8 mouse cellular contexts compared by ENCODE assay signal in the genomic region with DNA sequence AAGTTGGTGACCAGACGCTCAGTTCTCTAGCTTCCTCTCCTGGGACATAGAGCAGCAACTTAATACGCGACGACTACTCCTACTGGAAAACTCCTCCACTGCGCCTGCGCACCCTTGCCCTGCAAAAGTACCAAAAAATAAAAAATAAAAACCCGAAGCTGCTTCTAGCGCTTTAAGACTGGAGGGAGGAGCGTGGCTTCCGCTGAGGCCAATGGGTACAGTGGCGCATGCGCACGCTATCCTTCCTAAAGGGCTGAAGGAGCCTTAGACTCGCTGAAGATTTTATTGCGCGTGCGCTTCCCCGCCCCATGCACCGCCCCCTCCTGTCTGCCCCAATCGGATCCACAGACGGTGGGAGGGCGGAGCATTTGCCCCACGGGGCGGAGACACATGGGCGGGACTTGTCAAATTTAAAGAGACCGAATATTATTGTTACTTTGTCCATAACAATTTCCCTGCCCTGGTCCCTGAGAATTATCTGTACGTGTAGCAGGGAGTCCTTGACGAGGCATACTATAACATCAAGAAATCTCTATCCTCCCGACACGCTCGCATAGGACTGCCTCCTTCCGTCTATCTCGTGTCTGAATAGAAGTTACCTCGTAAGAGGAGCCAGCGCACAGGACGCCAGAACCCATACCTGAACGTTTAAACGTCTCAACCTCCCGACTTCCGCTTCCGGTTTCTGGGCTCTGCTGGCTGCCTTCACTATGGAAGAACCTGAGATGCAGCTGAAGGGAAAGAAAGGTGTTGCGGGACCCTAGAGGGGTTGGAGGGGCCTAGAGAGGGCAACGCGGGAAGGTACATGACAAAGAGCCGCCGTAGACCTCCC. TPM values are rescaled to one million over a fixed set of nuclear protein-coding genes. Genes with fewer than 3 reads are reported as not detected.
A peak's percentile ranks its signal among the peaks of the same experiment; 100 is the strongest.
DNase-seq lines count a peak whose midpoint lies in the region; ATAC-seq and TF ChIP-seq lines count a peak whose summit lies in the region.

A gene (minus strand): TSS at position 129 of the 832 bp plus-strand sequence.
A gene (plus strand): TSS at position 474 of the 832 bp plus-strand sequence.
A gene (plus strand): TSS at position 686 of the 832 bp plus-strand sequence.

- intact Hi-C loops in gastrocnemius, adult 2 months (cut with DNase I): loop anchor here (2.0 kb wide), 1 partner anchor 34 kb away; a partner anchor contains a TSS
- intact Hi-C loops in left cerebral cortex, adult 2 months (cut with DNase I): no loop called here

- DNase-seq in ZHBTc4 (ENCODE audit: low read depth, low spot score): peak; percentile 99
- DNase-seq in gastrocnemius, adult 2 months: peak; percentile 100
- DNase-seq in hindbrain, postnatal 0 days (ENCODE audit: low spot score): peak; percentile 100
- peak; percentile 95 to 98 for DNase-seq in left cerebral cortex, adult 2 months (ENCODE audit: extremely low spot score in 1 of 2, low spot score in 2 of 2)
- DNase-seq in right cerebral cortex, adult 2 months (ENCODE audit: low spot score in 2 of 2): peak; percentile 97 to 99
- peak; percentile 99 for DNase-seq in urinary bladder, postnatal 14 days (ENCODE audit: low spot score)

- peak; percentile 95 for ATAC-seq in common myeloid progenitor, adult 5-6 weeks (replicated peaks; ENCODE audit: low read depth, poor library complexity, severe bottlenecking)
- peak; percentile 99 for ATAC-seq in hindbrain, postnatal 0 days
- ATAC-seq in megakaryocyte, adult 5-6 weeks (ENCODE audit: poor library complexity, severe bottlenecking): peak; percentile 96

- H3K27me3 ChIP-seq in hindbrain, postnatal 0 days (ENCODE audit: insufficient read depth, low read length): no peaks in the 10 kb centered on the region

- H3K4me1 ChIP-seq in hindbrain, postnatal 0 days (ENCODE audit: insufficient read depth, low read length): peaks cover 16% of the 10 kb centered on the region

- H3K9me3 ChIP-seq in hindbrain, postnatal 0 days (ENCODE audit: low read length): no peaks in the 10 kb centered on the region

- peaks cover 20% of the 10 kb centered on the region for H3K36me3 ChIP-seq in hindbrain, postnatal 0 days (ENCODE audit: insufficient read depth, low read length)

- peak within 1 kb of the TSS; percentile 55 for H3K9ac ChIP-seq in hindbrain, postnatal 0 days (replicated peaks; ENCODE audit: low read length)

- no peak for TF ChIP-seq CTCF in gastrocnemius, adult 2 months (IDR thresholded peaks at IDR 0.05)
- TF ChIP-seq CTCF in hindbrain, postnatal 0 days (IDR thresholded peaks at IDR 0.05; ENCODE audit: low read depth): no peak
- TF ChIP-seq CTCF in left cerebral cortex, adult 2 months (IDR thresholded peaks at IDR 0.05): no peak; the same call in 1 of the 2 replicates

- WGBS in hindbrain, postnatal 0 days: under 1% methylated on average over 46 of the region's 46 CpGs

- peak within 1 kb of the TSS; percentile 94 for H3K27ac ChIP-seq in gastrocnemius, adult 2 months
- peak within 1 kb of the TSS; percentile 80 for H3K27ac ChIP-seq in hindbrain, postnatal 0 days
- peak within 1 kb of the TSS; percentile 89 for H3K27ac ChIP-seq in left cerebral cortex, adult 2 months

- peak within 1 kb of the TSS; percentile 94 for H3K4me3 ChIP-seq in gastrocnemius, adult 2 months
- peak within 1 kb of the TSS; percentile 54 for H3K4me3 ChIP-seq in hindbrain, postnatal 0 days (ENCODE audit: low read length)
- H3K4me3 ChIP-seq in left cerebral cortex, adult 2 months: peak within 1 kb of the TSS; percentile 82

- H3K4me2 ChIP-seq in hindbrain, postnatal 0 days (ENCODE audit: low read depth, low read length): peak within 1 kb of the TSS; percentile 83

RNA-seq across cellular contexts. Expression of the first gene that starts in this region (rescaled TPM):
- total RNA-seq in common myeloid progenitor, adult 5-6 weeks (2017): 5.5 and 16.5 TPM in 2 replicates
- total RNA-seq in gastrocnemius, adult 2 months (2021): 10 to 100 TPM in 1 of 2 experiments, 1 to 10 TPM in 1; 7.5 to 10.7 TPM
- total RNA-seq in hindbrain, postnatal 0 days (2014; rRNA removed): 13.8 and 20.5 TPM in 2 replicates
- 8.4 and 9.7 TPM in 2 replicates for polyA plus RNA-seq in hindbrain, postnatal 0 days (2015; fragmentation: Nextera tagmentation; extraction: Ambion mirVana)
- 10 to 100 TPM; 13.1 to 14.2 TPM for total RNA-seq in left cerebral cortex, adult 2 months (2021)
- 13.6 and 16.3 TPM in 2 replicates for total RNA-seq in megakaryocyte, adult 5-6 weeks (2015)
- total RNA-seq in megakaryocyte, adult 5-6 weeks (2017): 12.5 and 14.5 TPM in 2 replicates

RNA-seq across cellular contexts. Expression of the second gene that starts in this region (rescaled TPM):
- 37.0 and 39.2 TPM in 2 replicates for total RNA-seq in common myeloid progenitor, adult 5-6 weeks (2017)
- total RNA-seq in gastrocnemius, adult 2 months (2021): 10 to 100 TPM; 11.6 to 14.8 TPM
- total RNA-seq in hindbrain, postnatal 0 days (2014; rRNA removed): 71.4 and 74.0 TPM in 2 replicates
- 47.5 and 55.0 TPM in 2 replicates for polyA plus RNA-seq in hindbrain, postnatal 0 days (2015; fragmentation: Nextera tagmentation; extraction: Ambion mirVana)
- 10 to 100 TPM; 46.6 to 47.9 TPM for total RNA-seq in left cerebral cortex, adult 2 months (2021)
- 35.3 and 51.3 TPM in 2 replicates for total RNA-seq in megakaryocyte, adult 5-6 weeks (2015)
- 32.2 and 35.8 TPM in 2 replicates for total RNA-seq in megakaryocyte, adult 5-6 weeks (2017)

RNA-seq across cellular contexts. Expression of the third gene that starts in this region (rescaled TPM):
- not detected in 2 replicates for total RNA-seq in common myeloid progenitor, adult 5-6 weeks (2017)
- total RNA-seq in gastrocnemius, adult 2 months (2021): under 1 TPM; 0.31 to 0.56 TPM
- total RNA-seq in hindbrain, postnatal 0 days (2014; rRNA removed): 0.40 and 0.52 TPM in 2 replicates
- polyA plus RNA-seq in hindbrain, postnatal 0 days (2015; fragmentation: Nextera tagmentation; extraction: Ambion mirVana): 0.90 and 1.1 TPM in 2 replicates
- total RNA-seq in left cerebral cortex, adult 2 months (2021): under 1 TPM in 1 of 2 experiments, not detected in 1; 0.36 TPM
- total RNA-seq in megakaryocyte, adult 5-6 weeks (2015): 0.39 TPM in 1 of 2 replicates, not detected in the other
- total RNA-seq in megakaryocyte, adult 5-6 weeks (2017): not detected in 2 replicates

Comparison
In these comparisons a context has a peak if more than half of its experiments do, and no peak if none do; other contexts are left out.
1. Peak in every context shown above with its lines: DNase-seq, ATAC-seq, H3K4me3 ChIP-seq and H3K27ac ChIP-seq.